Mouse (Mus musculus) kidney, postnatal 10 days (tissue): ENCODE data around the gene Zmpste24.

Experiments used
- DNase-seq: peaks from one replicate; pipeline ENCODE4 v3.0.0; 2021; ENCODE audit warnings: mixed read lengths

Zmpste24 gene

GRCm38 (mm10) chr4:121031440-121031839, 66.6 kb downstream of the Zmpste24 start:
- DNase-seq = no peak

- DNase-seq = no peak
Measured at GRCm38 (mm10) chr4:121029632-121030031, 68.4 kb downstream of the Zmpste24 start.

- DNase-seq = peak; percentile 76
Measured at GRCm38 (mm10) chr4:121028659-121029392, 69.2 kb downstream of the Zmpste24 start.

DNA sequence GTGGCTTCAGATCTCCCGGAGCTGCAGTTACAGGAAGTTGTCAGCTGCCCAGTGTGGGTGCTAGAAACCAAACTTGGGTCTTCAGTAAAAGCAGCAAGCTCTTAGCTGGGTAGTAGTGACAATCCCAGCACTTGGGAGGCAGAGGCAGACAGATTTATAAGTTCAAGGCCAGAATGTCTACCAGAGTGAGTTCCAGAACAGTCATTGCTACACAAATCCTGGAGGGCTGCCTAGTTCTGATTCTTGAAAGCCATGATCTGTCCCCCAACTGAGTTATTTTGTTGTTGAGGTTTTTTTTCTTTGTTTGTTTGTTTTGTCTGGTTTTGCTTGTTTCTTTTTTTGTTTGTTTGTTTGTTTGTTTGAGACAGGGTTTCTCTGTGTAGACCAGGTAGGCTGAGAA, 69.9 kb downstream of the Zmpste24 start:
- DNase-seq = no peak

DNA sequence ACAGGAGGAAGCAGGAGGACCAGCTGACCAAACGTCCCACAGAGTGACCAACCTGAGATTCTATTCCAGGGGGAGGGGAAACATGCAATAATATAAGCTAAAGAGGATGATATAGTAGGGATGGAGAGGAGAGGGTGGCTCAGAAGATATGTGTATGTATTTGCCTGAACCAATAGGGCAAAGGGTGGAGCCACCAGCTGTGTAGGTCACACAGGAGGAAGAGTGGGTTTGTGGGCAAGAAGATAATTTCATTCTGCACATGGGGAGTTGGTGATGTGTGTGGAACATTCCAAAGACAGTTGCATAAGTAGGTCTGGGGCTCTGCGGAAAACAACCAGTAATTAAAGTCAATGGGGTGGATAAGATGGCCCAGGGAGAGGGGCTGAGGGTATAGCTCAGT, 72.4 kb downstream of the Zmpste24 start:
- no peak for DNase-seq

DNA sequence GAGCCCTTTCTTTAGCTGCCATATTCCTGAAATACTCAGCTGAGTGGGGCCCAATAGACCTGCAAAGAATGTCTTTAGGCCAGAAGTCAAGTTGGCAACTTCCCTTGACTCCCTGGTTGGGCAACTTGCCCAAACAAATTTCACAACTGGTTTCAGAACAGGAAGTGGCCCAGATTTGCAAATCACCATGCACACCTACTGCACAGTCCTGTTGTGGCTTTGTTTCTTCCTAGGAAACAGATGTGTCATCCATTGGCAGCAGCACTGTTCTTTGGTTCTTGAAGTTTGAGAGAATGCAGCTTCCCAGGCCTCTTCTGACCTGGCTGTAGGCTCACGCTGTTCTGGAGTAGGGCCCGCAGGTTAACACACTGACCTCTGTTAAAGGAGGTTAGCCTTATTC, 74.1 kb downstream of the Zmpste24 start:
- peak; percentile 48 for DNase-seq

DNA sequence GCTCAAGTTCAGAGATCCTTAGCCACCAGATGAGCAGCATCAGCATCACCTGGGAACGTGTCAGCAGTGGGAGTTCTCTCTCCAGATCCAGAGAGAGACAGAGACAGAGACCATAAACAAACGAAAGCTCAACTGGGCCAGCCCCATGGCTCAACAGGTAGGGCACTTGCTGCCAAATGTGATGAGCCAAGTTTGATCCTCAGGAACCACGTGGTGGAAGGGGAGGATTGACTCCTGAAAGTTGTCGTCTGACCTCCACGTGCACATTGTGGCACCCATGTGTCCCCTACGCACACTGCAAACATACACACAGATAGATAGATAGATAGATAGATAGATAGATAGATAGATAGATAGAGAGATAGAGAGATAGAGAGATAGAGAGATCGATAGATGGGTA, 74.6 kb downstream of the Zmpste24 start:
- DNase-seq = no peak

DNA sequence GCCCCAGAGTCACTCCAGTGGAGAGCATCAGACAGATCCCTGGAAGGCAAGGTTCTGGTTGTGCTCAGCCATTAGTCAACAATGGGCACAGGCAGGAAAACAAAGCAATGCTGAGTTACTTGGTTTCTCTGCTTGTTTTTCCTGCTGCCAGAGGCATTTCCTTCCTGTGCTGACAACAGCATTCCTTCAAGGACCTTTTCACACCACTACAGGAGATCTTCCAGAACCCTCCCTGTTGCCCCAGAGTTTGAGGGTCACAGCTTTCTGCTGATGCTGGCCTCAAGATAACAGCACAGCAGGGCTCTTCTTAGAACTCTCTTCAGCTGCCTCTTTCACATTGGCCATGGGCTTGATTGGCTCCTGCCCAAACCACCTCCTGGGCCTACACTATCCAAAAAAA, 76.1 kb downstream of the Zmpste24 start:
- peak; percentile 47 for DNase-seq

DNA sequence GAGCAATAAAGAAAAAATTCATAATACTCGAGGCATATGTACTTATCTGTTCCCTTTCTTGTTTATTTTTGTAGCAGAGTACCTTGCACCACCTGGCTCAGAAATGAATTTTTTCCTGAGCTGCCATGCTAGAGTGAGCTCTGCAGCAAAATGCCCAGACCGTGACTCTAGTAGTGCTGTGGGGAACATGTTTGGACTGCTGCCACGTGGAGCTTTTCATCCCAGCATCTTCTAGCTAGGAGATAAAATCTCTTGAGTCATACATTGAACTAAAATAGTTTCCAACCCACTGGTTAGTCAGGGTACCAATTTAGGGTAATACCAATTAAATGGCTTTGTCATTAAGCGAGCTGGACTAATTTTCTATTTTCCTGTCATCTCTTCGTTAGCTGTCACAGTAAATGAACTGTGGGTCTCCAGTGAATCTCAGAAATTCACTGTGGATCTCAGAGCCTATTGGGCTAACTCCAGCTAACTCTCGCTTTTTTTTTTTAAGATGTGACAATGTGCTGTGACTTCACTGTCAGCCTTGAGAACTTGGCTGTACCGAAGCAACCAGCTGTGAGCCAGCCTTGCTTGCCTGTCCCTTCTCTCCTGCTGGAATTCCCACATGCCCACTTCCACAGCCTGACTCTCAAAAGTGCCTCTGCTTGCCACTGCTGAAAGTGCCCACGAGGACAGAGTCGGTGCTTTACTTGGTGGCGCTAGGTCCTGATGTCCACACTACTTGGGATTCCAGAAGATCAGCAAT, 77.8 kb downstream of the Zmpste24 start:
- peak; percentile 50 for DNase-seq

DNA sequence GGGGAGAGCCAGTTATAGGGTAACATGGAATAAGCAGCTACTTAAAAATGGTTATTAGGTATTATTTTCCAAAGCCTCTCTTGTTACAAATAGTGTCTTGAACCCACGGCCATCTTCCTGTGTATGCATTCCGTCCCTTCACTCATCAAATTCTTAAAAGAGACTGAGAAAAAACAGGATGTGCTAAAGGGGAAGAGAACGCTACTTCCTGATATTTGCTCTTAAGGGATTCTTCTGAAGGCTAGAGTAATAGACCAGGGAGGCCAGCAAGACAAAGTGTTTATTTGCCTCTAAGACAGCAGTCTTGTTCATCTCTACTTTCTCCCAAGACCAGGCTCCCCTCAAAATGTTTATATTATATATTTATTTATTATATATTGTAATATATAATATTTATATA, 79.8 kb downstream of the Zmpste24 start:
- DNase-seq = no peak

GRCm38 (mm10) chr4:121016928-121017657, 80.9 kb downstream of the Zmpste24 start, which contains the start of gene Smap2:
TSS of gene Smap2 (minus strand) at chr4:121017247.
- peak; percentile 100 for DNase-seq

- peak; percentile 62 for DNase-seq
Measured at GRCm38 (mm10) chr4:121016021-121016898, 81.8 kb downstream of the Zmpste24 start.

DNA sequence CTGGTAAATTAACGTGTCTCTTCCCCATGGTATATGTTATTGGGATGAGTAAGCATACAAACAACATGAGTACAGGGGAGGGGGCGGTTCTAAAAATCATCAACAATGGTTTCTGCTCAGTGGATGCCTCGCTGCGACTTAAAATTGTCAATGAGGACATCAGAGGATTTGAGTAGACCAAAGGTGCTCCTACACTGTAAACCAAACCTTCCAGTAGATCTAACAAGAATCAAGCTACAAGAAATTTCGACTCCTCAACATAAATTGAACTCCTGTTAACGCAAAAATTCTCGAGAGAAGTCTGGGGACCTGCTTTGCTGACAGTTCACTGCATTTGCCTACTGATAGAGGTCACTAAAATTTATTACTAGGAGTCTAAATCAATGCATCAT, 82.8 kb downstream of the Zmpste24 start:
- no peak for DNase-seq

DNA sequence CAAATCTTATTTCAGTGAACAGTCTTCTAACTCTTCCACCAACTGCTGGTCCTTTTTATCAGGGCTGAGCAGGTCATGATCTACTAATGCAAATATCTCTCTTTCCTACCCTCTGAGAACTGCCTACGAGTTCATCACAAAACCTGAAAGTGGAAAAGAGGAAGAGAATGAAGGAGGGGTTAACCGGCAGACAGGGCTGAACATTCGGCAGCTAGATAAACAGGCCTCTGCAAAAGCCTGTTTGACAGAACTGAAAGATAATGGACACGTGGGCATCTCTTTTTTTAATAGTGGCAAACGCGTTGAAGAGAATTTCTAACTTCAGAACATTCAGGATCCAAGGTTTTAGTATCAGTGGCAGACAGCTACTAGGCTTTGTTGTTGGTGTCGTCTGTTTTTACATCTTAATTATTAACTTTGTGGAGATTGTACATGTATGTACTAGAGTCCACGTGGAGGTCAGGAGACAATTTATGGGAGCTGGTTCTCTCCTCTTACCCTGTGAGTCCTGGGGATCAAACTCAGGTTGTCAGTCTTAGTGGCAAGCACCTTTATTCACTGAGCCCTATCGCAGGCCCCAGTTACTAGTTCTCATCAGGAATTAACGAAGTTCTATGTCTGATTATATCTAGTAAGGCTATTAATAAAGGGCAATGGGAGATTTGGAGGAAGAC, 83.3 kb downstream of the Zmpste24 start:
- DNase-seq = no peak

- DNase-seq = no peak
Measured at GRCm38 (mm10) chr4:121010770-121011549, 87.1 kb downstream of the Zmpste24 start.
